Mouse (Mus musculus) heart, postnatal 0 days (tissue): ENCODE data around the gene Ikbke.

Experiments used
- CTCF ChIP-seq: IDR thresholded peaks from 2 replicates; pipeline ENCODE4 v1.5.1; 2016; ENCODE audit warnings: antibody characterized with exemption, control low read depth, low read depth
- EP300 ChIP-seq: IDR thresholded peaks from 2 replicates; pipeline ENCODE4 v1.6.1; 2016; ENCODE audit warnings: antibody characterized with exemption, low read depth

GRCm38 (mm10) chr1:131318397-131318796, 39.0 kb upstream of the Ikbke start:
- TF ChIP-seq CTCF (no peak), EP300 (no peak)
